Mouse (Mus musculus) kidney, adult 18-20 months (tissue): ENCODE data around the gene Hnrnpa3.

Experiments
- DNase-seq: peaks from one replicate; pipeline ENCODE4 v3.0.0; 2021

Hnrnpa3 gene

GRCm38 (mm10) chr2:75705162-75705752 is 46.2 kb downstream of the Hnrnpa3 start:
- no peak for DNase-seq

GRCm38 (mm10) chr2:75706435-75706834 is 47.4 kb downstream of the Hnrnpa3 start:
- no peak for DNase-seq

- DNase-seq, result no peak
Observed at GRCm38 (mm10) chr2:75707420-75707819, 48.4 kb downstream of the Hnrnpa3 start.

DNA sequence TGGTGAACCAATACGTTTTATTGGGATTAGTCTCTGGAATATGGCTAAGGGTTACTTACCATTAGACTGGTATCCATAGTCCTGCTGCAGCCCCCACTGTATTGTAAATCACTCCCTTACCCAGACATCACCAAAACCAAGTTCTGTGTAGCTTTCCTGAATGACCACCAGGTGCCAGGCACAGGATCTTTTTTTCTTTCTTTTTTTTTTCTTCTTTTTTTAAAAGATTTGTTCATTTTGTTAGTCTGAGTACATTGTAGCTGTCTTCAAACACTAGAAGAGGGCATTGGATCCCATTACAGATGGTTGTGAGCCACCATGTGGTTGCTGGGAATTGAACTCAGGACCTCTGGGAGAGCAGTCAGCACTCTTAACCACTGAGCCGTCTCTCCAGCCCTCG is 54.0 kb downstream of the Hnrnpa3 start:
- no peak for DNase-seq

GRCm38 (mm10) chr2:75714766-75715165 is 55.7 kb downstream of the Hnrnpa3 start:
- DNase-seq, result no peak

DNA sequence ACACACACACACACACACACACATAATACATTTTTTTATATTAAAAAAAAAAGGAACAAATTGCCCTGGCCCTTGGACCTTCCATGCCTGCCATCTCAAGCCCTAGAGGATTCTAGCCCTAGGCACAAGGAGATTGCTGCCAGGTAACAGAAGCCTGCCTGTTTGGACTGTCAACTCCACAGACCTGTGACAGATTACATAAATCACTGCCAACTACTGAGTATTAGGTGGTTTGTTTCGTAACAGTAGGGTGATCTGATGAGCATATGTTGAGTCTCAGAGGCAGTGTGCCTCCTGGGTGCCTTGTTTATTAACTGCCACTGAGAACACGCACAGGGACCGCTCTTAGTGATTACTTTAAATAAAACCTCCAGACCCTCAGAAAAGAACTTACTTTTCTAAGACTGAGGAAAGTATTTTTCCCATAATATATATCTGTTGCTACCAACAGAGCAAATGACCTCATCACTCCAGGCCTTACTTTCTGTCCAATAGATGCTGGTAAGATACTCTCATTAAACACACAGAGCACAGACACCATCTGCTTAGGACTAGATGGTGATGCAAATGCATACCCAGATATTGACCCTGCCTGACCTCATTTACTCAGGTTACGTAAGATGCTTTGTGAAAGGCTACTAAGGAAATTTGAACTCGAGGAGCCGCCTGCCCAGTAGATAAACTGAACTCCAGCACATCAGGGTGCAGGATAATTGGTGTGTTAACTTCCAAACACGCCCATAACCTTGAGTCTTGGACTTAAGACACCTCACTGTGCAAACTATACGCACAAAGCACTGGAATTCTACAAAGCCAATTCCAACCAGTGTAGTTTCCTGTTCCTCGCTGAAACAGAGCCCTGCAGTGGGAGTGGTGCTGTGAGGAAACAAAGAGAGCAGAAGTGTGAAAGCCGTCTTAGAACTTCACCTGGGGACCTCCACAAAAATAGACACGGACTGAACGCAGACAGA is 57.3 kb downstream of the Hnrnpa3 start:
- no peak for DNase-seq
